Mouse (Mus musculus) lung, adult 18-20 months (tissue): Measurements from ENCODE around the gene Tmem171.

ENCODE experiments used
- DNase-seq, 2 experiments: peaks; one replicate each; pipeline ENCODE4 v3.0.0; 2022; ENCODE audit warnings: mixed read lengths in 2 of 2

Tmem171 gene

GRCm38 (mm10) chr13:98638507-98639166, 56.0 kb downstream of the Tmem171 start:
- no peak for DNase-seq

GRCm38 (mm10) chr13:98637145-98637544, 57.5 kb downstream of the Tmem171 start, which contains the start of gene Tmem174:
Gene Tmem174 (minus strand): TSS chr13:98637410.
- no peak for DNase-seq

- no peak for DNase-seq
Observed at GRCm38 (mm10) chr13:98636571-98636970, 58.1 kb downstream of the Tmem171 start.
